Mouse (Mus musculus): ENCODE results near the gene Podxl.

Gene Podxl

GRCm38 (mm10) chr6:31522478-31522877 lies 41.3 kb downstream of the Podxl start:
- no peak for DNase-seq

- no peak for DNase-seq
Observed at GRCm38 (mm10) chr6:31521491-31522355, 42.1 kb downstream of the Podxl start.

- no peak for DNase-seq
Observed at GRCm38 (mm10) chr6:31520486-31521215, 43.1 kb downstream of the Podxl start.

GRCm38 (mm10) chr6:31519001-31519471 lies 44.7 kb downstream of the Podxl start:
- DNase-seq = no peak

GRCm38 (mm10) chr6:31518338-31518698 lies 45.5 kb downstream of the Podxl start:
- DNase-seq = no peak

GRCm38 (mm10) chr6:31517681-31518337 lies 46.0 kb downstream of the Podxl start:
- no peak for DNase-seq

GRCm38 (mm10) chr6:31513726-31514125 lies 50.1 kb downstream of the Podxl start:
- DNase-seq = no peak

- DNase-seq = no peak
Observed at GRCm38 (mm10) chr6:31502614-31503013, 61.2 kb downstream of the Podxl start.

GRCm38 (mm10) chr6:31500691-31501090 lies 63.1 kb downstream of the Podxl start:
- no peak for DNase-seq

- DNase-seq = no peak
Observed at GRCm38 (mm10) chr6:31500260-31500659, 63.5 kb downstream of the Podxl start.

GRCm38 (mm10) chr6:31499836-31500235 lies 63.9 kb downstream of the Podxl start:
- DNase-seq = peak; percentile 29

GRCm38 (mm10) chr6:31496227-31496626 lies 67.6 kb downstream of the Podxl start:
- no peak for DNase-seq

- no peak for DNase-seq
Observed at GRCm38 (mm10) chr6:31495122-31495731, 68.6 kb downstream of the Podxl start.

- no peak for DNase-seq
Observed at GRCm38 (mm10) chr6:31489950-31490349, 73.8 kb downstream of the Podxl start.

- no peak for DNase-seq
Observed at GRCm38 (mm10) chr6:31486601-31487000, 77.2 kb downstream of the Podxl start.

- DNase-seq = no peak
Observed at GRCm38 (mm10) chr6:31480008-31480407, 83.8 kb downstream of the Podxl start.

- no peak for DNase-seq
Observed at GRCm38 (mm10) chr6:31478221-31478620, 85.6 kb downstream of the Podxl start.

Data from kidney, adult 18-20 months (tissue).